Mouse (Mus musculus) Patski (cell line): ENCODE data around the gene Kank1. TPM values are rescaled to one million over a fixed set of nuclear protein-coding genes. Genes with fewer than 3 reads are reported as not detected.
A peak's percentile ranks its signal among the peaks of the same experiment; 100 is the strongest.

Experiments used
- ATAC-seq: fragments of 100-300 bp; one replicate; pipeline ENCODE4 v1.8.0; 2021
- CTCF ChIA-PET: fragments of 350-600 bp; sonication (Branson Sonifier 250); formaldehyde crosslinking; loops from one replicate; lab custom pipeline; 2022; ENCODE audit warnings: inconsistent platforms; lab: Charles Lee
- POLR2A ChIA-PET: fragments of 350-600 bp; sonication (Branson Sonifier 250); formaldehyde crosslinking; loops from one replicate; lab custom pipeline; 2022; ENCODE audit warnings: antibody characterized with exemption, inconsistent platforms; lab: Charles Lee
- DNase-seq: peaks from one replicate; pipeline ENCODE4 v3.0.0-alpha.2; 2011; ENCODE audit warnings: low read depth, low spot score
- H3K27me3 ChIP-seq: fragments of 371-371 bp; one replicate; pipeline ENCODE4 v1.5.1; 2021
- CTCF ChIP-seq: fragments of 100-300 bp; IDR thresholded peaks from one replicate; pipeline ENCODE4 v1.5.1; 2021
- in situ Hi-C: fragments of 300-500 bp; cut with MboI; formaldehyde crosslinking; loops from 3 replicates; pipeline ENCODE4 v1.11.1; 2018; ENCODE audit warnings: low pct_unique_long_range_greater_than_20kb, mixed read lengths
- polyA plus RNA-seq: library from polyadenylated mRNA; unstranded; gene quantifications from one replicate; pipeline ENCODE4 v1.2.3, GENCODE M21; 2021

Gene Kank1
- polyA plus RNA-seq, 1 experiment from 2014 or later = 60.9 TPM

DNA sequence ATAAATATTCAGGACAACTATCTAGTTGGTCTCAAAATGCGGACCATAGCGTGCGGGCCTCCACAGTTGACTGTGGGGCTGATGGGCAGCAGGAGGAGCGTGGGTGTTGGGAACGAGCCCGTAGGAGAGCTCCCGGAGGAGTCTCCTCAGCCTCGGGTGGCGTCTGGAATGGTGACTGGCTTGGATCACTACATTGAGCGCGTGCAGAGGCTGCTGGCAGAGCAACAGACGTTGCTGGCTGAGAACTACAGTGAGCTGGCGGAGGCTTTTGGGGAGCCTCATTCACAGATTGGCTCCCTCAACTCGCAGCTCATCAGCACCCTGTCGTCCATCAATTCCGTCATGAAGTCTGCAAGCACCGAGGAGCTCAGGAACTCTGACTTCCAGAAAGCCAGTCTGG lies 174.6 kb downstream of the Kank1 start:
- ChIA-PET POLR2A (interaction anchor here (0.6 kb wide), 1 partner anchor 22 kb away, joined by 3 read pairs; no protein-coding TSS in a partner anchor), CTCF (interaction anchor here (1.6 to 2.7 kb wide), 3 partner anchors 10 to 40 kb away, joined by 4 to 9 read pairs (median 4); no protein-coding TSS in a partner anchor)
- in situ Hi-C loops = no loop called here
- TF ChIP-seq CTCF = no peak
- ATAC-seq = no peak
- DNase-seq = no peak
- no peaks in the 10 kb centered on the region for H3K27me3 ChIP-seq

DNA sequence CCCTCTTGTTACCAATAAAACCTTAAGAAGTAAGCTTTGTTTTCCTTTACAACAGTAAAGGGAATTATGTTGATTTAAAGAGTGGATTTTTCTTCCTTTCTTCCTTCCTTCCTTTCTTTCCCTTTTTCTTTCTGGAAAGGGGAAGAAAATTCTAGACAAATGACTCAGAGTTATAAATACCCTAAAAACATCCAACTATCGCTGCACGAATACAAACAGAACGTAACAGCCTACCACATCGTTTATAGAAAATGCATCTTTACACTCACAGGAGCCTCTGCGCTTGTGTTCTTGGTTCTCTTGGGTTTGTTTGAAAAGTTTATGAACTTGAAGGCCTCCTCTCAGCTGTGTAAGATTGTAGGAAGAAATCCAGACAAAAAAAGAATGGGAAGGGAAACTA lies 178.7 kb downstream of the Kank1 start:
- POLR2A ChIA-PET = no interaction called here
- CTCF ChIA-PET = interaction anchor here (1.3 kb wide), 1 partner anchor 9 kb away, joined by 3 read pairs; no protein-coding TSS in a partner anchor

DNA sequence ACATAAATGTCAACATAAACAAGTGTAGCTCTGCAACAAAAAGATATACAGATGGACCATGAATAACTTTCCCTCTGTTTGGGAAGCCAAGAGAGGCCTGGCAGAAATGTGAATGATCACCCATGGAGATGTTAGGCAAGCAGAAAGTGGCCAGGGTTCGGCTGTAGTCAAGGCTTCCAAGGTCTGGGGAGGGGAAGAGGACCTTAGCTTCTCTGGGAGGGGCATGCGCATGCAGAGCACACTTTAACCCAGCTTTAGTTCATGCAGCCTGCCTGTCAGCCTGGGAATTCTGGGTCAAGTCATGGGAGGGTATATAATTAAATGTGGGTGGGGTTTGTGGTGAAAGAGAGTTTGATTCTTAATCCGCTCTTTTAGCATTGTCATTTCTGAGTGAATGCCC lies 180.9 kb downstream of the Kank1 start:
- ChIA-PET CTCF (interaction anchor here (0.7 to 1.1 kb wide), 3 partner anchors 26 to 60 kb away, joined by 3 read pairs; no protein-coding TSS in a partner anchor), POLR2A (interaction anchor here (0.7 to 1.5 kb wide), 2 partner anchors 10 to 1206 kb away, joined by 3 to 4 read pairs; no protein-coding TSS in a partner anchor)
- TF ChIP-seq CTCF = no peak
- no peak for DNase-seq
- no peak for ATAC-seq
- H3K27me3 ChIP-seq = no peaks in the 10 kb centered on the region
- in situ Hi-C loops = no loop called here

More for the DNA sequence above, 178.7 kb downstream of the Kank1 start:
- no peak for DNase-seq
- no peak for ATAC-seq
- no peaks in the 10 kb centered on the region for H3K27me3 ChIP-seq
- in situ Hi-C loops = no loop called here
- no peak for TF ChIP-seq CTCF

DNA sequence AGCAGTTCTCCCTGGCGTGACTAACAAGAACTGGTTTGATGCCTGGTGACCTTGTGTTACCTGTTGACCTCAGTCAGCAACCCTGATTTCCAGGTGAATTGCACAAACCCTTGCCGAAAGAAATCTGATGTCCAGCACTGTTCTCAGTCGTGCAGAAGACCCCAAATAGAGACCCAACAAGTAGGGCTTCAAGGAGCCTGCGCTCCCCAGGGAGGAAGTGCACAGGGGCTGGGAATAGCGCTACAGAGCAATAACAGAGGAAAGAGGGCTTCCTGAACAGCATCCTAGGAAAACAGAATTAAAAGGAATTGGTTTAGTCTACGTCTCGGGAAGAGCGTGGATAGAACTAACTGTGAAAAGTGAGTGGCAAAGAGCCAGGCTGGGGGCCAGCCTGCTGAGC lies 183.2 kb downstream of the Kank1 start:
- H3K27me3 ChIP-seq = no peaks in the 10 kb centered on the region
- DNase-seq = no peak
- in situ Hi-C loops = no loop called here
- ChIA-PET CTCF (no interaction called here), POLR2A (no interaction called here)
- ATAC-seq = no peak
- TF ChIP-seq CTCF = no peak

DNA sequence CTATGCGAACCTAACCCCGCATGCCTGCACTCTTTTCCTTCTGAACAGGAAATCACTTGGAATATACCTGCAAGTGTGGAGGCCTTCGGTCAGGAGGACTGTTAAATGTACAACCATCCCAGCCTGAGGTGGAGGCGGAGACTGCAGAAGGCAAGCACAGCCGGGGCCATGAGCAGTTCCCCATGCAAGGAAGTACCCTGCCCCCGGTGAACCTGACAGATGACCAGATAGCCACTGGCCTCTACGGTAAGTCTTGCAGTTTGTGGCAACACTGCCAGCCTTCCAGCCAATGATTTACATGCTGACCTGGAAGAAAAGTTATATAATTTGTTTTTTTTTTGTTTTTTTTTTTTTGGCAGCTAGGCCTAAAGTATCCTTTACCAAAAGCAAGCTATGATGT lies 185.3 kb downstream of the Kank1 start:
- no peaks in the 10 kb centered on the region for H3K27me3 ChIP-seq
- in situ Hi-C loops = no loop called here
- DNase-seq = no peak
- ChIA-PET CTCF (interaction anchor here (0.6 to 1.5 kb wide), 3 partner anchors 11 to 40 kb away, joined by 3 to 4 read pairs (median 3); no protein-coding TSS in a partner anchor), POLR2A (no interaction called here)
- ATAC-seq = no peak
- TF ChIP-seq CTCF = no peak

DNA sequence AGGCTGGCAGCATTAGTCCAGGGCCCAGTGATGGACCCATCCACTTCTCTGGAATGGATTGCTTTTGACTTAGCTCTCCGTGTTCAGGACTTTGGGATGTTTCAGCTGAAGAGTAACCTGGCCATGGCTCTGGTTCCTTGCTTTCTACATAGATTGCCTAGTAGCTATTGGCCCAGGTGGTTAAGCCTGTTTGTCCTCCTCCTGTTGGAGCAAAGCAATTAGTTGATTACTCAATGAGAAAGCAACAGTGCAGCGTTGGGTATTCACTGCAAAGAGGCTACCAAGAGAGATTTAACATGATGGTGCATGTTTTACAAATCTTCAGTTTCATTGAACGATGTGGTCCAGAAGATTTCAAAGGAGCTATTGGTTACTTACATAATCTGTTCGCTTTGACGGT lies 186.6 kb downstream of the Kank1 start:
- POLR2A ChIA-PET = interaction anchor here (0.7 to 1.4 kb wide), 2 partner anchors 22 to 300 kb away, joined by 3 to 5 read pairs; no protein-coding TSS in a partner anchor
- TF ChIP-seq CTCF = no peak
- no peak for ATAC-seq
- CTCF ChIA-PET = interaction anchor here (1.4 to 2.1 kb wide), 2 partner anchors 8 to 11 kb away, joined by 3 to 4 read pairs; no protein-coding TSS in a partner anchor
- no peak for DNase-seq
- no peaks in the 10 kb centered on the region for H3K27me3 ChIP-seq
- in situ Hi-C loops = no loop called here

DNA sequence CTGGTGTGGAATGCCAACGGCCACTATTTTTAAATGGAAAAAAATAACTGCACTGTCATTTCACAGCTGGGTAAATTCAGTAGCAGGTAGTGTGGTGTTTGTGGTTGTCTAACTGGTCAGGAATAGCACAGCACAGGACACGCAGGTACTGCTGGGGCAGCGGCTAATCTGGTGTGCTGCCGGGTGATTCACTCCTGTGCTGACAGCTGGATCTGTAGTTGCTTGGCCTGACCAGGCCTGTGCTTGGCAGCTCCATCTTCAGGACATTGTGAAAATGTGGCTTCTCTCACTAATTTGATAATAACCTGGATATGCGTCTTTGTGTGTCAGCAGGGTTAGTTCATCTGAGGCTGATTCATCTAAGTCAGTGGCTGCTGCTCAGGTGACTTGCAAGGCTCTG lies 189.7 kb downstream of the Kank1 start:
- ChIA-PET CTCF (interaction anchor here (1.2 to 1.3 kb wide), 3 partner anchors 16 to 21 kb away, joined by 3 read pairs; no protein-coding TSS in a partner anchor), POLR2A (no interaction called here)
- no peak for TF ChIP-seq CTCF
- in situ Hi-C loops = no loop called here
- no peak for DNase-seq
- no peaks in the 10 kb centered on the region for H3K27me3 ChIP-seq
- ATAC-seq = no peak

DNA sequence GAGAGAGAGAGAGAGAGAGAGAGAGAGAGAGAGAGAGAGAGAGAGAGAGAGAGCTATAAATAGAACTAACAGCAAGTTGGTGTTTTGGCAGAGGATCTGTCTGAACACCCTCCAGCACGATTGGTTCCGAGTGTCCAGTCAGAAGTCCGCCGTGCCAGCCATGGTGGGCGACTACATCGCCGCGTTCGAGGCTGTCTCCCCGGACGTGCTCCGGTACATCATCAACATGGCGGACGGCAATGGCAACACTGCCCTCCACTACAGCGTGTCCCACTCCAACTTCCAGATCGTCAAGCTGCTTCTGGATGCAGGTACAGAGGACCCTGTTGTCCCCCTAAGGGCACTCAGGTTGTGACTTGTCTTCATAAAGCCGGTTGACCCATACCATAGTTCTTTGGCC lies 191.1 kb downstream of the Kank1 start:
- no peak for DNase-seq
- in situ Hi-C loops = no loop called here
- ChIA-PET POLR2A (interaction anchor here (0.9 to 1.3 kb wide), 2 partner anchors 11 to 59 kb away, joined by 3 to 4 read pairs; no protein-coding TSS in a partner anchor), CTCF (interaction anchor here (1.2 to 1.4 kb wide), 4 partner anchors 18 to 83 kb away, joined by 3 to 4 read pairs (median 3); no protein-coding TSS in a partner anchor)
- no peak for TF ChIP-seq CTCF
- no peaks in the 10 kb centered on the region for H3K27me3 ChIP-seq
- ATAC-seq = no peak

DNA sequence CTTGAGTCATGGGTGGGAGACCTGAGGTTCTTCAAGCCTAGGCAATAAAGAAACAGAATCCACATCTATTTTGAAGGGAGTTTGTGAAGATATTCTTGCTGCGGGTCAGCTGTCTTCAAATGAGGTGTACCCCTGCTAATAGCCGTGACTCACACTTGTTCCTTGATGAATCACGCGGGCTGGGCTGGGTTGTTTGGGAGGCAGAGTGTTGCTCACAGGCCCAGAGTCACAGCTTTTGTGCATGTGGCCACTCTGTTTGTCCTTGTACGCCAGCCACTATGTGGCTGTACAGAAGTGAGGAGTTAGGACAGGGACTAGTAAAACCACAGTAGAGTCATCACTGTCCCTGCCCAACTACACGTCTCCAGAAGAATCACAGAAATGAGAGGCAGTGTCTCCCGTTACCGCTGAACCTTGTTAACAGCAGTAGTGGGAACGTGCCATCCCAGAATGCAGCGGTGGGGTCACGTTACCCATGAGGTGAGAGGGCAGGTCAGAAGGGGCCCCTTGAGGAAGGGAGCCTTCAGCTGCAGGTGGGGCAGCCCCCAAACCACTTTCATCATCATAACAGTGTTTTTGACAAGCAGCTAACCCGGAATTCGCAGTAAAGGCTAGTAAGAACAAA lies 191.7 kb downstream of the Kank1 start:
- no peak for TF ChIP-seq CTCF
- in situ Hi-C loops = no loop called here
- DNase-seq (no peak), ATAC-seq (peak; percentile 92)
- ChIA-PET POLR2A (interaction anchor here (0.9 kb wide), 1 partner anchor 60 kb away, joined by 3 read pairs; no protein-coding TSS in a partner anchor), CTCF (interaction anchor here (1.1 to 1.4 kb wide), 3 partner anchors 18 to 84 kb away, joined by 3 read pairs; no protein-coding TSS in a partner anchor)
- H3K27me3 ChIP-seq = no peaks in the 10 kb centered on the region

DNA sequence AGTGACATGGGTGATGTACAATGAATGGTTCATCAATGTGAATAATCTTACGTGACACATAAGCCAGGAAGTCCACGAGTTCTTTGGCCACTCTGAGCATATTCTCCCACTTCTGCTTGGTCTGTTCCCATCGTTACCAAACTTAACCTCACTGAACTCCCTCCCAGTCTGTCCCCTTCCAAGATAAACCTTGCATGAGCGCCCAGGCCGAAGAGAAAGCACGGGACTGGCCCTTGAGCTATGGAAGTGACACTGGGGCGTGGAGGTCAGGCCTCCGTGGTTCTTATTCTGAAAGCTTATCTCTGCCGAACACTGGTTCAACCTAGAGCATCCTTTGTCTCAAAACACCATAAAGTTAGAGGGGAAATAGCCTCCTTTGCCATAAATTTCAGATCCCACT lies 194.7 kb downstream of the Kank1 start:
- CTCF ChIA-PET = interaction anchor here (1.4 to 2.3 kb wide), 2 partner anchors 15 to 20 kb away, joined by 3 to 9 read pairs; no protein-coding TSS in a partner anchor
- POLR2A ChIA-PET = no interaction called here
- in situ Hi-C loops = no loop called here
- no peaks in the 10 kb centered on the region for H3K27me3 ChIP-seq
- no peak for TF ChIP-seq CTCF
- DNase-seq = no peak
- no peak for ATAC-seq

DNA sequence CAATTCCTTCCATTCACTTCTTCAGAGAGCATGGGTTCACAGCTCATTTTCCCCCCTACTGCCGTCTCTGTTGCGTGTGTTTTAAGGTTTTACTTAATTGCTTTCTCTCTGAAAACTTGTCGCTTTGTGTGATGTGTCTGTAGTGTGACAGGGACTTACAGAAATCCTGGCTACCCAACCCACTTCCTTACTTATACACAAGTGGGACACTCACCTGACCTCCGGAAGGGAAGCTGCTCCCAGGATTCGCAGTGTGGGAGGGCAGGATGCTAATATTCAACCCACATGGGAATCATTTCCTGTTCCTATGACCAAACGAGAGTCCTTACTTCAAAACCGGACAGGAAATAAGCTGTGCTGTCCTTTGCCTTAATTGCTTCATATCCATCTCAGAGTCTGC lies 195.1 kb downstream of the Kank1 start:
- in situ Hi-C loops = no loop called here
- ChIA-PET CTCF (interaction anchor here (1.4 to 2.3 kb wide), 2 partner anchors 15 to 19 kb away, joined by 3 to 9 read pairs; no protein-coding TSS in a partner anchor), POLR2A (no interaction called here)
- TF ChIP-seq CTCF = no peak
- DNase-seq = no peak
- ATAC-seq = no peak
- no peaks in the 10 kb centered on the region for H3K27me3 ChIP-seq
